Mouse (Mus musculus) heart, adult 18-20 months (tissue): ENCODE data around the gene Gfpt1. TPM values are rescaled to one million over a fixed set of nuclear protein-coding genes. Genes with fewer than 3 reads are reported as not detected.
"Not testable (repeated sequence)": the region's sequence is repeated elsewhere in the genome, so short reads cannot be mapped to it uniquely, and the experiment has no call there.

Source experiments
- DNase-seq, 2 experiments: peaks; one replicate each; pipeline ENCODE4 v3.0.0; 2021 to 2022; ENCODE audit warnings: mixed read lengths in 1 of 2
- long read RNA-seq, 2 experiments: library from polyadenylated mRNA; stranded (forward); transcript quantifications; one replicate each; pipeline ENCODE4 v2.0.0; 2021
- total RNA-seq, 2 experiments: library from RNA; stranded (reverse); gene quantifications; 2 replicates each; pipeline ENCODE4 v1.2.3; 2021

Gfpt1 gene
- 10 to 100 TPM; 16.9 to 20.8 TPM for total RNA-seq
- long read RNA-seq, experiment 1, full-length matches to known transcripts: 4 of 5 reads
- long read RNA-seq, experiment 1, partial matches to known transcripts: 0 of 5 reads
- long read RNA-seq, experiment 1, other reads (novel, unspliced or antisense): 1 of 5 reads
- long read RNA-seq, experiment 2, partial matches to known transcripts: 1 of 1 reads
- long read RNA-seq, experiment 2, other reads (novel, unspliced or antisense): 0 of 1 reads

DNA sequence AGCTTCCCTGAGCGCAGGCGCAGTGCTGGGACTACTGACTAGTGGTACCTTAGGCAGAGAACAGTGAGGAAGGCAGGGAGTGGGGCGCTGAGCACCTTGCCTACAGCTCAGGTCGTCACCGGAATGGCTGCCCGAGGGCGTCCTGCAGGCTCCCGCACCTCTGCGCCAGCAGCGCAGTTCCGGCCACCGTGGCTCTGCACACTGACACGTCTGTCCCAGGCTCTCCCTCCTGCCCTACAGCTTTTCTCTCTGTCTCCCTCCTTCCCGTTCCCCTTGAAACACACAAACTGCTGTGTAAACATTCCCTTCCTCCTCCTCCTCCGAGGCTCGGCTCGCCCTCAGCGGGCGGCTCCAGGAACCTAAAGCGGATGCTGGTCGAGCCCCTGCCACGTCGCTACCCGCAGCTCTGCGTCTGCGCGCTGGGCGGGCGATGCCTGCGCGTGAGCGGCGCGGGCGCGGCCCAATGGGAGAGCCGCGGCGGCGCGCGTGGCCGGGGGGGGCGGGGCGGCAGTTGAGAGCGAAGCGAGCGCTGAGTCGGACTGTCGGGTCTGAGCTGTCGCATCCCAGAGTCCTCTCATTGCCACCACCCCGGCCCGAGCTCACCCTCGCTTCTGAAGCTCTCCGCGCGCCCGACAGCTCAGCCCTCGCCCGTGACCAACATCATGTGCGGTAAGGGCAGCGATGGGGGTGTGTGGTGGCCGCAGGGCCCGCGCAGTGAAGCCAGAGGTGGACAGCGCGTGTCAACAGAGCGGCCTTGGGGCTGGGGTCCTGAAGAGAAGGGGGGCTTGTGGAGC, at the start of gene Gfpt1:
Gene Gfpt1 (plus strand): TSS at position 510 of the 794 bp plus-strand sequence.
- peak; percentile 96 to 97 for DNase-seq

DNA sequence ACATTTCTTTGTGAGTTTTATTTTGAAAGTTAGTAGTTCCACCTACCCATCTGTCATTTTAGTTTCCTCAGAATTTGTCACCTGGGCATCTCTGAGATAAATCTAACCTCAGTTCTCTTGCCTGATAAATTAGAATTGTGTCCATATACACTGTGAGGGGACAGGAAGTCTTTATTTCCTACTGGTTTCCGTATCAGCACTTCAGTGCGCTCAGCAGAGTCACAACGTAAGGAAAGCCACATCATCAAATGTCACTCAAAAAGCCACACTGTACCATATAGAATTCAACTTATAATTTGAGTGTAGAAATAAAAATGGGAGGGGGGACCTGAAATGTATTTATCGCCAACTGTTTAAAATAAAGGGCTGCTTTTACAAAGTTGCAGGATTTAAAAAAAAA, 48.4 kb upstream of the Gfpt1 start:
- DNase-seq: no peak

DNA sequence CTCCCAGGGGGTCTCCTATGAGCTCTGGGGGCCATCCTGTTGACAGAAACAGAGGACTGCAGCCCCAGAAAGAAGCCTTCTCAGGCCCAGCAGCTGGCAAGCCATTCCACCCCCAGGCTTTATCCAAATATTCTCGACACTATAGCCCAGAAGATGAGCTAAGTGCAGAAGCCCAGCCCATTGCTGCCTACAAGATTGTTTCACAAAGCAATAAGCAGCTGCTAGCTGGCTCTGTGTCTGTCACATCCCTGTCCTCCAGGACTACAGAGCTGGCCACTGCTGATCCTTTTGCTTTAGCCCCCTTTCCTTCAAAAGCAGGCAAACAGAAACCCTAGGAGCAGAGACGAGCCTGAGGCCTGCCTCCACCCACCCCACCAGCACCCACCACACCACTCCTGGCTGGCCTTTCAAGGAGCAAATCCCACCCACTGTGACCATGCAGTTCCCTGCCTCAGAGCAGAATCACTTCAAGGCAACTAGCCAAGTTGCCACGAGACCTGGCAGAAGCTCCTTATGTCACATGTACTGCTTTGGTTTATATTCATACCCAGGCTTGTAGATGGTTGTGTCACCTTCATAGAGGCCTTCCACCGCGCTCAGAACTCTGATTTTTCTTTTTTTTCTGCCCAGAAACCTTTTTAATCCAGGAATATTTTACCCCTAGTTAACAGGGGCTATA, 45.9 kb upstream of the Gfpt1 start:
- peak; percentile 38 to 77 for DNase-seq

DNA sequence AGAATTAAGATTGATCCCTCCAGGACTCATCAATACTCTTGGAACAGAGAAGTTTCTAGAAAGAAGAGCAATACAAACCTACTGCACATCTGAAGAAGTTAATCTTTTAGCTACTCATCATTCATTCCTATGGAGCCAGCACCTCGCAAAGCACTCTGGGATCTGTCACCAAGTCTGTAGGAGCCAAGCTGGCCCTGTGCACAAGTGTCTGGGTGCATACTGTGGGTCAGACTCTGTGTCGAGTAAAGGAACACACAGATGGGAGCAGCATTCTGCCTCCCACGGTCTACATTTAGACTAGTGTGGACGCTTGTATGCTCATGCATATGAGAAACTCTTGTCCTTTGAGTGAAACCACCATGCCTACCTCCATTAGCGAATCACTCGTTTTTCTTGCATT, 45.3 kb upstream of the Gfpt1 start:
- no peak for DNase-seq

DNA sequence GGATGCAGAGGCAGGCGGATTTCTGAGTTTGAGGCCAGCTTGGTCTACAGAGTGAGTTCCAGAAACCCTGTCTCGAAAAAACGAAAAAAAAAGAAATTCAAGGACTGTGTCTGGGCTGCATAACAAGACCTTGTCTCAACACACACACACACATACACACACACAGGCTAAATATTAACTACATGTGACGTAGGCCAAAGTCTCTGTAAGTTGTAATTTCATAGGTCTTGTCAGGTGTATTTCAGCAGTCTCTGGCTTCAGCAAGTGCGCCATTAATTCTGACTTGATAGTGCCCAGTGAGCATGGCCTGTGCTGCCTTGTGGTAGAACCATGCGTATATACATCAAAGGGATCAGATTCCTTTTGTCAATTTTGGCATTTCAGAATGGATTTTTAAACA, 40.7 kb upstream of the Gfpt1 start:
- DNase-seq: no peak

DNA sequence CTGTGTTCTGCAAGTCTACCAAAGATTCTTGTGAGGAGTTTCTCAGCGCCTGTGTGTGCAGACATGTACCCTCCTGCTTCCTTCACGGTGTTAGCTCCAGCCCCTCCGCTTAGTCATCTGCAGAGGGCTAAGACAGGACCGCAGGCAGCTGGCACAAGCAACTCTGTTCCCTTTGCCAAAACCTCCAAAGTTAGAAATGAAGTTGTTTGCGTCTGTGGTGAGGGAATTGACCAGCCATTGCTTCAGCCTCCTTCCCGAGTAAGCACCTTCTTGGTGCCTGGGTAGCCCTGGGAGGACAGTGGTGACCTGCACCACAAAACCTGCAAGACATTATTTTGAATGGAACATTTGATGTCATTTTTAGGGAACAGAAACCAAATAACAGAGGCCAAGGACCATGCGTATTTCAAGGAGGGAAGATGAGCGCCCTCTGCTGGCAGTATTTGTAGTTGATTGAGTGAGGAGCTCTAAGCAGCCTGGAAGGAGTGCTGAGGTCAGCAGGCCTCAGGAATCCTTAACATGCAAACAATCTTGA, 40.1 kb upstream of the Gfpt1 start:
- peak; percentile 89 to 94 for DNase-seq

DNA sequence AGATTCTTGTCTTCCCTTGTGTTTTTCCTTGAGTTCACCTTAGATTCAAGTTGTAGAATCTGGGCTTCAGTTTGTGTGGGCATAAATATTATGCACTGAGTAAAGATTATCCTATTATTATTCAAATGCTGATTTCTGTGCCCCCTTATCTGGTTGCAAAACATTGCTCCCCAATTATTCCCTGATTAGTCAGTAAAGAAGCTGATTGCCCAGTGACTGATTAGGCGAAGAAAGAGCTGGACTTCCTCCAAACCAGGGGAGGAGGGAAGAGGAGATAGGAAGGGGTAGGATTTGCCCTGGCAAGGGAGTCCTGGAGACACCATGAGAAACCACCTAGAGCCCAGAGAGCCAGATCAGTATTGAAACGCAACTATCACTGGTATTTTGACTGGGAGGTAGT, 38.5 kb upstream of the Gfpt1 start:
- no peak for DNase-seq

DNA sequence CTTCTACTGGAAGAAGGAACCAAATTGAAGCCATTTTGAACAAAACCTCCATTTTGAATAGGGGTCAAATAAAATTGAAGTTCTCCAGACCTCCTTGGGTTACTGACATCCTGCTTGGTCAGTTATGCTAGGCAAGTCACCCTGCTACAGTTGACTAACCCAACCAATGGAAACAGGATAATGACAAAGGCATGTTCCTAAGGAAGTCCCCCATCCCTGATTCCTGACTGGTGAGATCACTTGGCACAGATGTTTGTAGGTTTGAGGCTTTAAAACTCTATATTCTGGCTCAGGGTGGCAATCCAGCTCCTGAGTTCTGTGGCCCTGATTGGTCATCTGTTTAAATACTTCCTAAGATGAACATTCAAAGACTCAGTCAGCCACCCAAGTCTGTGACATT, 37.1 kb upstream of the Gfpt1 start:
- DNase-seq: no peak

DNA sequence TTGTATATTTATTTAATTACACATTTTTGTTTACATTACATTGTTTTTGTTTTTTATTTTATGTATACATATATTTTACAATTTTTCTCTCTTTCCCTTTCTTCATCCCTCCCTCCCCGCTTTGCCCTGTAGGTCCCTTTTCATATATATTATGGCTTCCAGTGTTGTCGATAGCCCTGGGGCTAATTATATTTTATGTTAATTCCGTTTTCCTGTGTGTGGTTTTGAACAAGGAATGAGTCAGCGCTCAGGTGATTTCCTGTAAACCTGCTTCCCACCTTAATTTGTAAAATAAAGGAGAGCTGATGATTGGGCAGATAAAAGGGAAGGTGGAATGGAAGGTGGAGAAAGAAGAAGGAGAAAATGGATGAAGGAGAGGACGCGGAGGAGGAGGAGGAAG, 33.8 kb upstream of the Gfpt1 start, which contains the start of gene Nfu1:
Gene Nfu1 (plus strand): TSS at position 350 of the 400 bp plus-strand sequence.
- DNase-seq: no peak

DNA sequence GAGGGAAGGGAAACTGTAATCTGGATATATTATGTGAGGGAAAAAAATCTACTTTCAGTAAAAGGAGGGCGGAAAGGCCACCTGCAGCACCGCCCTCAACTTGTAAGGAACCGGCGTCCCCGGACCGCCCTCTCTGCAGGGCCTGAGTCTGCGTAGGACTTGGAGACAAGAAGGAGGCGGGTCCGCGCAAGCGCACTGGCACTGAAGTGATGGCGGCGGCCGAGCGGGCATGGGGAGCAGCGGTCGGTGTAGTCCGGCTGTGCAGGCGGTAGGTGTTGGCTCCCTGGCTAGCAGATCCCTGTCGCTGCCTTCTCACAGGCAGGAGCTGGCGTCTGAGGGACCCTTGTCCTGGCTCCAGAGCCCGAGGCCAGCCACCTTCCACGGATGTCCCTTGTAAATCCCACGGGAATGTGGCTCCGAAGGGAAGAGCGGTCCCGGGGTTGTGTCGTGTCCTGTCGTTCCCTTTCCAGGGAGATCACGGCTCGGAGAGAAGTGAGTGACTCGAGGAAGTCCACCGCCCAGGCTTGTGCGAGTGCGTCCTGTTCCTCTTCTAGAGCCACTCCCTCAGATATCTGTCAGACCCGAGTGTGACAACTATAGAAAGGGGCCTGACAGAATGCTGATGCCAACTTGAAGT, 32.8 kb upstream of the Gfpt1 start:
- DNase-seq: peak; percentile 96 to 98

DNA sequence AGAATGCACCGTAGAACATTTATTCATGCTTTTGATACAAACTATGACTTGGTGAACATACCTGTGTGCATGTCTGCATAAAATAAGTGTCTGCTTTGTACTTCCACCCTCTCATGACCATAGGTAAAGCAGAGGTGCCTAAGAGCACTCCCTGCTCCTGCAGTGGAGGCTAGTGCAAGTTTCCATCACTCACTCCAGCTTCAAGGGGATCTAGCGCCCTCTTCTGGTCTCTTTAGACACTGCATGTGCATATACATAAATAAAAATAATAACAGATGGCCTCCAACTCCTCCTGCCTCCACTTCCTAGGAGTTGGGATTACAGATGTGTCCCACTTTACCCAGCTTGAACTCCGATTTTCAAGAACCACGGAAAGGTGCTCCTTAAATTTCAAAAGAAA, 25.7 kb upstream of the Gfpt1 start:
- peak in 1 of 2 experiments; percentile 51 for DNase-seq

DNA sequence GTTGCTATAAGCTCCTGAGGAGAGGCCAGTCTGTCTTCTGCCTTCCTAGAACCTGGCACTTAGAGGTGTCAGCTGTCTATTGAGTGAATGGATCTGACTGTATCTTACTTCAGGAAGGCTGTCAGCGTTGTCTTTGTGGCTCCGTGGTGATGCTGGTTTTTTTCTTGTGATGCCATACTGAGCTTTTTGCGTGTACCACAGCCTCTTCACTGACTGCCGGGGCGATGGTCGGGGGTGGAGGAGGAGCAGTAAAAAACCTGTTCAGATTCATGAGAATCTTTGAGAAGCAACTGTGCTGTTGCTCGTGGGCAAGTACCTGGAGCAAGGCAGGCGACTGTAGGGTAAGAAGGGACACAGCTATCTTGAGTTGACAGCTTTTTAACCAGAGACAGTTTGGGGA, 23.8 kb upstream of the Gfpt1 start:
- no peak for DNase-seq

DNA sequence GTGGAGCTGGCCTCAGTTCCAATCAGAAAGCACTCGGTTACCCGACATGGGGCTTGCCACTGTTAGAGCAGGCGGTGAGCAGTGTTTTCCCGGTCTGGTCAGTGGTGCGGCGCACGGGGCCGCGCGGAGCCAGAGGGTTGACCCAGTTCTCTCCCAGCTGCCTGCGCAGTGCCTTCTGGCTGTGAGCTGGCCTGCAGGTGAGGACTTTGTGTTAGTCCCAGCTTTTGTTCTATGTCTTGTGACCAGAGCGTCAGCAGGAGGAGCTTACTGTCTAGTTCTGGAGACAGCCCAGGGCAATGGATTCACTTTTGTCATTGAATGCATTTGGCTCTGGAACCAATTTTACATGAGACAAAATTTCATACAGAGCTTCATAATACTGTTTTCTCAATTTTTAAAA, 20.9 kb upstream of the Gfpt1 start:
- no peak for DNase-seq

DNA sequence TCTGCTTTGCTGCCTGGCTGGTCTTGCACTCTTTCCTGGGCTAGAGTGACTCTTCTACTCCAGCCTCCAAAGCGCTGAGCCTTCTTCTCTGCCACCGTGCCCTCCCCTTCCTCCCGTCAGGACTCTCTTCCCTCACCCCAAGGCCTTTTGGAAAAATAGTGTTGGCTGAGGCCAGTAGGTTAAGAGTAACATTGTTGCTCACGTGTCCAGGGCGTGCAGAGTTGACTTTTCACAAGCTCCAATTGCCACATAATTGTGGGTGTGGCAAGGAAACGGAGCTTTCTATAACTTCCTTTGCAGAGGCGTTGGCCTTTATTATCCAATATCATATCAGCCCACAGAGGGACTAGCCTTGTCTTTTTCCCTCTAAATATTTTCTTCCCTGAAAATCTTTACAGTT, 15.7 kb upstream of the Gfpt1 start:
- DNase-seq: peak in 1 of 2 experiments; percentile 43

DNA sequence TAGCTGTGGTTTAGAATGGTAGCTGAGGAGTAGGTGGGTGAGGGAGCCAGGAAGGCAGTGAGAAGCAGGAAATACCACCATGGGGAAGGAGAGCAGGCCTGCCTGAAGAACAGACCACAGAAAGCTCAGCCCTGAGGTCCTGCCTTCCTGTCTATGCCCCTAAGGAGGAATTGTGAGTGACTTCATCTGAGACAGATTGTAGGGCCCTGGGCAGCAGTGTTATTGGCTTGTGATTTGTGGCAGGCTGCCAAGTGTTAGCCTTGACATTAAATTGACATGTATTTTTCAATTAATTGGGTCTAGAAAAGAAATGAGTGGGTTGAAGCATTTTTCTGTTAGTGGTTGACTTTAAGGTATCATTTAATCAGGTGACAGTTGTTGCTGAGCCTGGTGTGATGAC, 13.8 kb upstream of the Gfpt1 start:
- no peak for DNase-seq

DNA sequence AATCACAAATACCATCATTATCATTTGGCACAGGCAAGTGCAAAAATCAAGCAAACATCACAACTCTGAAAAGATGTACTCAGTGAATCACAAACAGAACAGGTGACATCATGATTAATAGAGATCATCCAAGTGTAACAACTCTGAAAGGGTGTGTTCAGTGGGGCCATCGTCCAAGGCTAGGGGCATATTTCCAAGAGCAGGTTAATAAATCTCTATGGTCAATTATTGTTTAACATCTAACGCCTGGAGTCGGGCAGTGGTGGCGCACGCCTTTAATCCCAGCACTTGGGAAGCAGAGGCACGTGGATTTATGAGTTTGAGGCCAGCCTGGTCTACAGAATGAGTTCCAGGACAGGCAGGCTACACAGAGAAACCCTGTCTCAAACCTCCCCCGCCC, 11.3 kb upstream of the Gfpt1 start:
- DNase-seq: not testable (repeated sequence)

DNA sequence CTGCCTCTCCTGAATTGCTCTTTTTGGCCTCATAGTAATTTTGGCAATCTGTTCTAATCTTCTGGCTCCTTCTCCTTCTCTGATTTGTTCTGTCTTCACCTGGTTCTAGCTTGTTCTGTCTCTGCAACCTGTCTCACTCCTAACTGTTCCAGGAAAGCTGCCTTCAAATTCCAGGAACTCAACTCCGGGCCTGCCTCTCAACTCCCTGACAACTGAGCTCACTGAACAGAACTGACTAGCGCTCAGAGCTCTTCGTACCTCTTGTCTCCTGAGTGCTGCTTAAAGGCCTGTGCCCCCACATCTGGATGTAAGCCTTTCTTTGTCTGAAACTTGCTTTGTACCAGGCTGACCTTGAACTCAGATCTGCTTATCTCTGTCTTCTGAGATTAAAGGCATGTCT, 10.2 kb upstream of the Gfpt1 start:
- no peak for DNase-seq

DNA sequence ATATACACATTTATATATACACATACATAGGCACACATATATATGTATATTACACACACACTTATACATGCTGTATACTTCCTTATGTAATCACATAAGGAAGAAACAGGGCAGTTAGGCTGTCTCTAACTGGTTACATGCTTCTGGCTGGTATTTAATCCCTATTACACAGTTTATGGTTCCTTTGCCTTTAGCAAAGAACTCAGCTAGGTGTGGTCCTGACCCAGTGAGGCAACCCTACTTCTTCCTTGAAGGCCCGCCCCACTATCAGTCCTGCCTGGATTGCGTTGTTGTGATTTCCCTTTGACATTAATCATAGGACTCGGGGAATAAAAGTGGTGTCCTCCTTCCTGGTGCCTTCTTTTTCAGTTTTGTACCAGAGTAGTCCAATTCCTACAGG, 8.3 kb upstream of the Gfpt1 start:
- DNase-seq: no peak

DNA sequence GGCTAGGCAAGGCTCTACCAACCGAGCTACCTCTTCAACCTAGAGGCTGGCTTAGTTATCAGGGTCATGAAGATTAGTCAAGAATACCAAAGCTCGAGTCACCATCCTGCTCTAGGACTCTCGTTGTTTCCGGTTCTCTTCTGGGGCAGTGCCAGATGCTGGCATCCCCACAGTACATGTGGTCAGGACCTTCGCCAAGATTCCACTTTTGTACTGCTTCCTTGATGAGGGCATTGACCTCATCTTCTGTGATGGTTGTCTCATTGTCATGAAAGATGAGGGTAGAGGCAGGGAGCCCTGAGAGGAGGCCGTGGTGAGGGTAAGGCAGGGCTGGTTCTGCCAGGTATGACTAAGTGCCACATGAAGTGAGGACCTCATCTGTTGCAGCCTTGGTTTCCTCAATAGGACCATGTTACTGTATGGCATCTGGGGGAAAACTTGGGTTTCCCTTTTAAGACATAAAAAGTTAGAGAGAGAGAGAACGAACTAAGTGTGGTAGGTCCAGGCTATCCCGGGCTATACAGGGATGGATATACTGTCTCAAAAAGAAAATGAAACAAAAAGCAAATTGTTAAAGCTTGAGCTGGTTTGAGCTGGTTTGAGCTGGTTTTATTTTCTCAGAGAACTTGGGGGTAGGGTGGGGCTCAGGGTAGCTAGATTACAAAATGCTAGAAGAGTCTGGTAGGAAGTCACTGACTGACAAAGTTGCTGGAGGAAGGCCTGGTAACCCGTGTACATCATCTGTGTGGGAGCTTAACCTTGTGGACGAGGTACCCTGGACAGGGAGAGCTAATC, 4.6 kb upstream of the Gfpt1 start:
- DNase-seq: peak in 1 of 2 experiments; percentile 11

DNA sequence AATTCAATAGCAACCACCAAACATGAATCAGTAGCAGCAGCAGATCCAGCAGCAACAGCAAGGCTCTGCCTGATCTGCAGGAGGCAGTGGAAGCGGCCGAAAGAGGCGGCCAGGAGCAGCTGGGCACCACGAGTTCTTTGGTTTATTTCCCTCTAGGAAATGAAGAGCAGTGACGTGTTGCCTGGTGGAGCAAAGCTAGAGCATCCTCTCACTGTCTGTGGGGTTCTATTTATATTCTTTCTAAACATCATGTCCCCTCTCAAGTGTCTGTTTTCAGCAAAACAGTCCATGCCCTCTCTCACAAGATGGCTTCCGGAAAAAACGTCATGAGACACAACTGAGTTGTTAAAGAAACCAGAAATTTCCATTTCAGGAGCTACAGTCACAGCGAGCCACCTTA, 3.5 kb upstream of the Gfpt1 start:
- DNase-seq: no peak

DNA sequence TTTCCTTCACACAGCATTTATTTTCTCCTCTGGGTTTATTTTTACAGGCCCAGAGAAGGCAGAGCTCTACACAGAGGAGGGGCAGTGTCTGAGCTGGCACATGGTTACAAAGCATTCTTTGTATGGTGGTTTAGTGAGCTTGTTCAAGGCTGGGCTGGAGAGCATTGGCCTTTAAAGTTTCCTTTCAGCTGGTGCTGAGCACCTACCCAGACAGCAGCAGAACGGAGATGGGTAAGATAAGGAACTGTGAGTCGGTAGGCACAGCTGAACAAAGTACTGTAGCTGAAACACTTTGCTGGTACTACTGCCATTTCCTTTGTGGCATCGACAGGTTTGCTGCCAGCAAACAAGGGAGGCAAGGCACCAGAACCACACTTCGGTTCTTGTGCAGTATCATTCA, 1.7 kb upstream of the Gfpt1 start:
- no peak for DNase-seq

DNA sequence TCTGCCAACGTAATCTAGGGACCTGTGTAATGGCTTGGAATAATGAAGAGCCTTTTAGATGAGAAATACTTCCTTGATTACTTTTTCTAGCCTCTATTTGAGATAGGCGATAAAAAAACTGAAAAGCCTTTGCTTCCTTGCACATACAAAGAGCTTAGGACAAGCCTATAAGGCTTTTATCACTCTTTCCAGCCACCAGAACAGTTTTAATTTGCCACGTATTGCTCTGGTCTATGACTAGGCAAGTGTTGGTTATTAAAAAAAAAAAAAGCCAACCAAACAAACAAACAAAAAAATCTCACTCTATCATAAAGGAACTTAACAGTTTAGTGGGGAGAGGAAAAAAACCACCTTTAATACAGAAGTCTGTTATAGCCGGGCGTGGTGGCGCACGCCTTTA, 1.2 kb upstream of the Gfpt1 start:
- no peak for DNase-seq
